Mouse (Mus musculus) C2C12 (cell line): ENCODE measurements around the gene Nrxn3.

Experiments
- CTCF ChIP-seq: IDR thresholded peaks from one replicate; pipeline ENCODE4 v1.5.1; 2011; ENCODE audit not compliant: control insufficient read depth, insufficient read depth, insufficient read length
- MAX ChIP-seq: IDR thresholded peaks from one replicate; pipeline ENCODE4 v1.6.1; 2011; ENCODE audit warnings: mild to moderate bottlenecking, control low read depth
- USF1 ChIP-seq: IDR thresholded peaks from one replicate; pipeline ENCODE4 v1.6.1; 2011; ENCODE audit warnings: low read depth, mild to moderate bottlenecking, control low read depth, moderate library complexity

DNA sequence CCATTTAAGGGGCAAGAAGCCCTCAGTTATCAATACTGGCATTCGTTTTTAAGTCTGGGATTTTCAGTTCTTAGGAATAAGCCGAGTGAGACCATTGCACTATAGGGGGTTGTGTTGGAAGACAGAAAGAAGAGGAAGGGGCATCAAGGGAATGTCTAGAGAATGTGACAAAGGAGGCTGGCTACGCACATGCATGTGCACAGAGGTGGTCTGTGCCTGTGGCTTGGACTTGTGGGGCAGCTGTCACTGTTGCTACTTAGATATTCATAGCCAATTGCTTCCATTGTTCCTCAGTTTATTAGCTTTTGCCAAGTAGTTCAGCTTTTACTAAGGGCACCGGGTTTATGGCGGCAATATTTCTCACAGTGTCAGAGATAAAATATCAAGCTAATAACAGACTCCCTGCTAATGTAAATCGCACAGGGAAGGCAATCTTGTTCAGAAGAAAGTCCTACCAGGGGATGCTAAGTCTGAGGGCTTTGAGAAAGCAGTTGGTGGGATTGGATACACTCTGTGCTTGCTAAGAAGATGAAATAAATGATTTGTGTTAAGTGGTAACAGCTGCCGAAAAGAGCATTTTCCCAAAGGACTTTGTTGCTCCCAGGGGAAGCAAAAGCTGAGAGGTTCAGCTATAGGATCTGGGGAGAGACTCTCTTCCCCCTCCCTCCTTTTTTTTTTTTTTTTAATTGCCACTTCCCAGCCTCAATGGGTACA lies 177.5 kb downstream of the Nrxn3 start:
- no peak for TF ChIP-seq CTCF
- no peak for TF ChIP-seq MAX
- no peak for TF ChIP-seq USF1
